Mouse (Mus musculus) lung, postnatal 10 days (tissue): ENCODE data around the gene Shisa5.

Source experiments
- DNase-seq: peaks from one replicate; pipeline ENCODE4 v3.0.0; 2021

Shisa5 gene

DNA sequence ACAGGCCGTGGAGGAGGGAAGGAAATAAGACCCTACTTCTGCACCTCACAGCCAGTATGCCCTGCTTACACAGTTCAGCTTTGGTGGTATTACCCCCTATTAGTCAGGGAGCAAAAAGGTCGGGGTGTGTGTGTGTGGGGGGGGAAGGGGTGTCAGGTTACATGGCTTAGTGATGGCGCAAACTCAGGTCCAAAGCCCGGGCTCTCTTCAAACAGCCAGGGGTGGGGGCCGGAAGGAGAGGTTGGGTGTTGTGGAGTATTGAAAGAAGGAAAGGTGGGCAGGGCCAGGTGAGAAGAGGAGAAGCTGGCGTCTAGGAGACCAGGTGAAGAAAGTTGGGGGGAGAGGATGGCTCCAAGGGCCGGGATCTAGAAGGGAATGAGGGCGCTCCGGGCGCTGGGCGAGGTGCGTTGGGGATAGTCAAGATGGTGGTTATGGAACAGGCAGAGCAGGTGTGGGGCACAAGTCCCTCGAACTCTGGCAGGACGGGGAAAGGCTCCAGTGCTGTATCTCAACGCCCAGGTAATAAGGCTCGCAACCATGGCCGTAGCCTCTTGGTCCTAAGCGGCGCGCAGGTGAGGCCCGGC is 56.3 kb downstream of the Shisa5 start:
- peak; percentile 74 for DNase-seq

DNA sequence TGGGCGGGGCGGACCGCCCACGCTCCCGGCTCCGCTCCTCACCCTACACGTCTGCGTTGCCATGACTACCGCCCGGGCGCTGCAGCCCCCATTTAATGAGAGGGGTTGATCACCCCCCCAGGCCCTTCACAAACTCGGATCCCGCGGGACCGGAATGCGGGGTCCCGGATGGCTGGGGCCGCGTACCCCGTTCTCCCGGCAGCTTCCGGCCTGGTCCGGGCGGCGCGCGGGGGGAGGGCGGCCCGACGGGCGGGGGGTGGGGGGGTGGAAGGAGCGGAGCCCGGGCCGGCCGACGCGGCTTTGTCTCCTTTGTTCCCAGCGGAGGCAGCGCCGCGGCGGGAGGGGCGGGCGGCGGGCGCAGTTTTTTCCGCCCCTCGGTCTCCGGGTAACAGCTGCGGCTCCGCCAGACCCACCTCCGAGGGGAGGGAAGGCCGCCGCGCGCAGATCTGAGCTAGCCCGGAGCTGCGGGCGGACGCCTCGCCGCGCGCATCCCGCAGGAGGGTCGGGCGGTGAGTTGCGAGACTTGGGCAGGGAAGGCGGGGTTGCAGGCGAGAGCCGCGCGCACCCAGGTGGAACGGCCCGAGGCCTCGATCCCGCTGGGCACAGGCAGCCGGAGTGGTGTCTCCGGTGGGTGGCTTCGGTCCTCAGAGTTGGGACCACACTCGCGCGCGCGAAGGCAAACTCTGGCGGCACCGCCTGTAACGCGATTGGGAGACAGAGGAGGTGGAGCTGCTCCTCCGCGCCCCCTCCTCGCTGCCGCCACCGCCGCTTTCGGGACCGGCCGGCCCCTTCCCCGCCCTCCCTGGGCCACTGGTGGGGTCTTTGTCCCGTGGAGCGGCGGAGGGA is 57.0 kb downstream of the Shisa5 start, which contains the start of gene Plxnb1:
Gene Plxnb1 (plus strand): TSS at position 253 of the 846 bp plus-strand sequence.
- peak; percentile 86 for DNase-seq

DNA sequence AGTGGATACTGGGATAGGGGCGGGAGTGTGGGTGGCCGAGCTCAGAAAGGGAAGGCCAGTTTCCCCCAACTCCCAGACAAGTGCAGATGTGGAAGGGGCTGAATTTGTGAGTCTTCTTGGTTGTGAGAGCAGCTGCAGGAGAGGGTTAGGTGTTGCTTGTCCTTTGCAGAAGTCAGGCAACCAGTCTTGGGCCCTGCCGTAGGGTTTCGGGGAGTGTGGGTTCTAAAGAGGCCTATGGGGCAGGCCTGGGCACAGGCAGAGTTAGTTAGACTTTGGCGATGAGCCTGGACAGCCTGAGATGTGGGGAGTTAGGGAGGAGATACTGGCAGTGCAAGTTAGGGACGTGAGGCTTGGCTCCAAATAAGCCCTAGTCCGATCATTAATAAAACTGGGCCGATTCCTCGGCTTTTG is 57.9 kb downstream of the Shisa5 start:
- DNase-seq: peak; percentile 51

DNA sequence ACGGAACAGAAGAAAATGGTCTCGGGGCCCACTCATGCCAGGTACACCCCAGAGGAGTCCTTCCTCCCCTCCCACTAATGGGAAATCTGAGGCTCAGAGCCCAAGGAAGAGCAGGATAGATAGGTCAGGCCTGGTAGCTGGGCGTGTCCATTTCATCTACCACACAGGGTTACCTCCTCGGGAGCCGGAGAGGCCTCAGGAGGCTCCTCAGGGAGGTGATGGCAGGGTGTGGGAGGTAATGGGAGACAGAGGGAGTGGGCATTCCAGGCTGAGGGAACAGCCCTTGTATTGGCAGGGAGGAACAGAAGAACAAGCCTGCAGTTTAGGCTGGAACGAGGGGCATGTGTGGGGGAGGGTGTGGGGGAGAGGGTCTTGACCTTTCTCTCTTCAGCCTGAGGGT is 58.5 kb downstream of the Shisa5 start:
- DNase-seq: peak; percentile 25

DNA sequence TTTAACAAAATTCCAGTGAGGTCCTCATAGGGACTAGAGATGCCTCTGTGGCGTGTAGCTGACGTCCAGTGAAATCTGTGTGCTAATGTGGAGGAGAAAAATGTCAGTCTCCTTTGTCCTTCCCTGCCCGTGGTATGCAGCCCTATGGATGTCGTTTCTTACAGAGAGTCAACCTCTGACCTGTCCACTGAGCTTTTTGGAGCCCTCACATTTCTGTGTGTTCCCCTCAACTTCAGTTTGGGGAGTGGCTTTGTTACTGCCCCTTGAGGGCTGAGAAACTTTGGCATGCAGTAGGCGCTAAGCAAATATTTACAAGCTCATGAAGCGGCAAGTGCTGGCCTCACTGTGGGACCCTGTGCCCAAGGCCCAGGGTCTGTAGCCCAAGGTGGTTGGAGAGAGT is 58.9 kb downstream of the Shisa5 start:
- peak; percentile 56 for DNase-seq

DNA sequence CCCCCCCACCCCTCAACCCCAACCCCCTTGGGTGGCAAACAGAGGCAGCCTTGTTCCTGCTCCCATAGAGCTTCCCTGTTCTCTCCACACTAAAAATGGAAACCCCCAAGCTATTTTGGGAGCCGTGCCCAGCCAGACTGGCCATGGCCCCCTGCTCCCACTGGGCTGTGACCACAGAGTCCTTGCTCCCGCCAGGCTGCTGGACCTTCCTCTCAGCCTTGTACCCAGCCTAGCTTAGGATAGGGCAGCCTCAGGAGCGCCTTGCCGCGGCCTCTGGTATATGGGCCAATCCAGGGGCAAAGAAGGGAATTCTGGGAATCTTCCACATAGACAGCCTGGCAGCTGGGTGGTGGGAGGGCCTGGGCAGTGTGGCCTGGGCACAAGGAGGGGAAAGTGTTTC is 59.5 kb downstream of the Shisa5 start:
- DNase-seq: peak; percentile 55

DNA sequence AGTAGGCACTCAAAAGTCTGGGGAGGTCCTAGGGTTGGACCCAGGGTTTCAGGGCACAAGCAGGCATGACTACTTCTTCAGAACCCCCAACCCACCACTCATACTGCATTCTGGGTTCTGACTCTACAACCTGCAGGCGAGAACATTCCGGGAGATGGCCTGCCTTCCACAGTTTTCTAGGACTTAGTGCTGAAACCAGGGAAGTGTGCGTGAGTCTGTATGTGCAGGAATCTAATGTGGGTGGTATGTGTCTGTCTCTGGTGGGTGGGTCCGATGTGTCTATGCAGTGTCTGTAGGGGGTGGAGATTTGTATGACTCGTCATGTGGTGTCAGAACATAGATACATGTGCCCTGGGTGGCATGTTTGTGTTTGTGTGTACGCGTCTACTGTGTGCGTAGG is 60.0 kb downstream of the Shisa5 start:
- peak; percentile 17 for DNase-seq

DNA sequence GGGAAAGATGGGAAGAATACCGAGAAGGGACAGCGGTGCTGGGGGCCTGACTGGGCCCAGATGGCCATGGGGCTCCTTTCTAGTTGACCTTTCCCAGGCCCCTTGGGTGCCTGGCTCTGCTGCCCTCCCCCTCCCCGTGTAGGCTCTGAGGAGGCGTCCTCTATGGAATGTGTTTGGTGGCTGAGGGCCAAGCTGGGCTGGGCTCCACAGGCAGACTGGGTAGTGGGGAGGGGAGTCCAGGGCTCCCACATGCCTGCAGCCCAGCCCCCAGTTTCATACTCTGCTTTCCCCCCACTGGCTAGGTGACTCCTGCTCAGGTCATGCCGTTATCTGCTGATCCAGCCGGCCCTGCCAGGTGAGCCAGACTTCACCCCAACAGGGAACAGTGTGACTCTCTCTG is 60.6 kb downstream of the Shisa5 start:
- DNase-seq: peak; percentile 87

DNA sequence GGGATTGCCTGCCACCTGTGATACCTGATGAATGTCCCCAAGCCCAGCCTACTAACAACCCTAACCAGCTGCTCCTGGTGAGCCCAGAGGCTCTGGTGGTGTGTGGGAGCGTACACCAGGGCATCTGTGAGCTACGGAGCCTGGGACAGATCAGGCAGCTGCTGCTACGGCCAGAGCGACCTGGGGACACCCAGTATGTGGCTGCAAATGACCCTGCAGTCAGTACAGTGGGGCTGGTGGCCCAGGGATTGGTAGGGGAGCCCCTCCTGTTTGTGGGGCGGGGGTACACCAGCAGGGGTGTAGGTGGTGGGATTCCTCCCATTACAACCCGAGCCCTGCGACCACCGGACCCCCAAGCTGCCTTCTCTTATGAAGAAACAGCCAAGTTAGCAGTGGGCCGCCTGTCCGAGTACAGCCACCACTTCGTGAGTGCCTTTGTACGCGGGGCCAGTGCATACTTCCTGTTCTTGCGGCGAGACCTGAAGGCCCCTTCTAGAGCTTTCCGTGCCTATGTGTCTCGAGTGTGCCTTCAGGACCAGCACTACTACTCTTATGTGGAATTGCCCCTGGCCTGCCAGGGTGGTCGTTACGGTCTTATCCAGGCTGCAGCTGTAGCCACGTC is 62.1 kb downstream of the Shisa5 start:
- no peak for DNase-seq

DNA sequence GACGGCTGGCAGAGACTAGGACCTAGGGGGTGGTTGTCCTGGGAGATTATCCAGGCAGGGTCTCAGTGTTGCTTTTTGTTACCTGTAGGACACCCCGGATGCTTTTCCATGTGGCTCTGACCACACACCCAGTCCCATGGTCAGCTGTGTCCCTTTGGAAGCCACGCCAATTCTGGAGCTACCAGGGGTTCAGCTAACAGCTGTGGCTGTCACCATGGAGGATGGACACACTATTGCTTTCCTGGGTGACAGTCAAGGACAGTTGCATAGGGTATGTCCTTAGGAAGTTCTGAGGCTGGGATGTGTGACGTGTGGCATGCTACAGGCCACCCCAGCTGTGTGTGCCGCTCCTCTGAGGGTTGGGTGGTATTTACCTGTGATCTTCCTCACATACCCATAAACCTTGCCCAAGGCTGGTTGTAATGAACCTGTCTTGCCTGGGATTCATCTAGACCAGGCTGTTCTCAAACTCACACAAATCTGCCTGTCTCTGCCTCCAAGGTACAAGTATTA is 63.6 kb downstream of the Shisa5 start:
- no peak for DNase-seq

DNA sequence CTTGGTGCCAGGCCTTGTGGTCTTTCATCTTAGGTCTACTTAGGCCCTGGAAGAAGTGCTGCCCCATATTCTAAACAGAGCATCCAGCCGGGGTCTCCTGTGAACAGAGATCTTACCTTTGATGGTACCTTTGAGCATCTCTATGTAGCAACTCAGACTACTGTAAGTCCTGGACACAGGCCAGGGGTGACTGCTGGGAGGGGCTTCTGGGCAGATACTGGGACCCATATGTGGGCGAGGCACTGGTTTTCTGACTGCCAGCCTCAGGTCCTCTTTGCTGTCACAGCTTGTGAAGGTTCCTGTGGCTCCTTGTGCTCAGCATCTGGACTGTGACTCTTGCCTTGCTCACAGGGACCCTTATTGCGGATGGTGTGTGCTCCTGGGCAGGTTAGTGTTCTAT is 64.2 kb downstream of the Shisa5 start:
- DNase-seq: no peak

DNA sequence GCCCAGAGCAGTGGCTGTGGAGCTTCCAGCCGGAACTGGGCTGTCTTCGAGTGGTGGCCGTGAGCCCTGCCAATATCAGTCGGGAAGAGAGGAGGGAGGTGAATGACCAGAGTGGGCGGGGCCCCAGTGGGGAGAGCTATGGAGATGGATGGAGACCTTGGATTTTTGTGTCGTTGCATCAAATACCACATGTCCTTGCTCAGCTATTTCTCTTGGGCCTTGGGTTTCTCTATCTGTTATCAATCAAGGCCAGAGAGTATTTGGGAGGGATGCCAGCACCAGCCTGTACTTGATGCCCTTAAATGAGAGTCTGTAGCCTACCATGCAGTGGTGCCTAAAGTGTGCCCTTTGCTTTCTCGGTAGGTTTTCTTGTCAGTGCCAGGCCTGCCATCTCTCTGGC is 64.9 kb downstream of the Shisa5 start:
- DNase-seq: peak; percentile 39

DNA sequence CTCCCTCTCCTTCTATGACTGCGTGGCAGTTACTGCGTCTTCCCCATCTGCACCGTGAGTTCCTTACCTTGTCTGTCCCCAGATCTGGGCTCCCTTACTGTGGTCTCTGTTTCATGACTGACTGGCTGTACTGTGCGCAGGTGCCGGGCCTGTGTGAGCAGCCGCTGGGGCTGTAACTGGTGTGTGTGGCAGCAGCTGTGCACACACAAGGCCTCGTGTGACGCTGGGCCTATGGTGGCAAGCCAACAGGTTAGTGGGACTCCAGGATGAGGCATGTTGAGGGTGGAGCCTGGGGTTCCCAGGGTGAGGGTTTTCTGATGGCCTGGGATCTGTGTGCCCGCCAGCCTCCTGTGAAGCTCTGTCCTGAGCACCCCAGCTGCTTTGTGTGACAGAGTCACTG is 65.7 kb downstream of the Shisa5 start:
- no peak for DNase-seq

DNA sequence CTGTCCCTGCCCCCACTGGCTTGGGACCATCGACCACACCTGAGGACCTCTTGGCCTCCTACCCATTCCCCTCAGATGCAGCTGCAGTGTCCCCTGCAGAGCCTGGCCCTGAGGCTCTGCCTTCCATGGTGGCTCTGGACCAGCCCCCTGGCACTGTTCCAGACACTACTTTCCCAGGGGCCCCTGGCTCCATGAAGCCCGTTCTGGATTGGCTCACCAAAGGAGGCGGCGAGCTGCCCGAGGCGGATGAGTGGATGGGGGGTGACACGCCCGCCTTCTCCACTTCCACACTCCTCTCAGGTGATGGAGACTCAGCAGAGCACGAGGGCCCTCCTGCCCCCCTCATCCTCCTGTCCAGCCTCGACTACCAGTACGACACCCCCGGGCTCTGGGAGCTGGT is 66.6 kb downstream of the Shisa5 start:
- DNase-seq: peak; percentile 46

DNA sequence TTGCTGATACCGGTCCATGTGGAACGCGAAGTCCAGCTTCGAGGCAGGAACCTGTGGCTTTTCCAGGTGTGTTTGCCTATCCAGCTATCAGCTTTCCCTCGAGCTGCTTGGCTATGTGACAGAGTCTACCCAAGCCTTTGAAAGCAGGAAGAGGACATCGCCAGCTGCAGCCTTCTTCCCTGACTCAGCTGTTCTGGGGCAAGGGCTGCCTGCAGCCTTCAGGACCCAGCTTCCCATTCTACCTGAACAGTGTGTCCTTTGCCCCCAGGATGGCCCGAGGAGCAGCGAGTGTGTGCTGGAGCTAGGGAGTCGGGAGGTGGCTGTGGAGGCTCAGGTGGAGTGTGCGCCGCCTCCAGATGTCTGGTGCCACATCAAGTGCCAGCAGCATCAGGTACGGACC is 67.3 kb downstream of the Shisa5 start:
- no peak for DNase-seq

DNA sequence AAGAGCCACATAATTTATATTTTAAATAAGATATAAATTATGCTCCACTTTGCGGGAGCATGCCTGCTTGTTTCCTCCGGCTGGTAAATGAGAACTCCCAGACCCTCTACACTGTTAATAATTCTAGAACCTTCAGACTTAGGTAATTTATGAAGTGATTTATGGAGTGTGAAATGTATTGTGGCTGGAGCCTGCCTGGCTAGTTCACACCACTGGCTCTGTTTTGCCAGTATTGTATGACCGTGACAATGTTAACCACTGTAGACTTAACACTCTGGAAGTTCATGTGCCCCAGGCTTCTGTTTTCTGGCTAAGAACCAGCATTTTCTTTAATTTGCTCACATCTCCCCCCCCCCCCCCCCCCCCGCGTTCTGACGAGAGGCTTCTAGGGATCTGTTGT is 69.0 kb downstream of the Shisa5 start:
- DNase-seq: no peak
